In the genomic region with DNA sequence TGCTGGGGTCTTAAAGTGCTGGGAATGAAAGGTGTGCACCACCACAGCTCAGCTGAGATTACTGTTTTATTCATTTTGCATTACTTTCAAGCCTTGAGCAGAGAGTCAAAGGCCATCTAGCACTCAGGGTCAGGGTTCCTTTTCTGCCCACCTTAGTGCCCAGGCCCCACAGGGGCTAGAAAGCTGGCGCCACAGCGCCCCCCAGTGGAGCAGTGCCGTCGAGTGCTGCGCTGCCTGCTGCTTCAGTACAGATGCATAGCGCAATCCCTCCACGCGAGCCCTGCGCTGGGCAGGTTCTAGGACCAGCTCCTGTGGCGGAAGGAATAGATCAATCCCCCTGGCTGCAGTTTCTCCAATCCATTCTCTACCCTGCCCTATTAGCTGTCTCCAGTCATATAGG, we compare ENCODE assay signal across 8 mouse cellular contexts. TPM values are rescaled to one million over a fixed set of nuclear protein-coding genes. Genes with fewer than 3 reads are reported as not detected.
DNase-seq lines count a peak whose midpoint lies in the region; ATAC-seq lines count a peak whose summit lies in the region.

No protein-coding gene starts in this region.

- H3K9ac ChIP-seq in embryonic facial prominence, embryonic 15.5 days, result no peak overlapping the region
- no peak overlapping the region for H3K9ac ChIP-seq in stomach, embryonic 16.5 days (ENCODE audit: low read length)

- intact Hi-C loops in left cerebral cortex, postnatal 4 days (cut with DNase I), result no loop called here

- peak; percentile 75 for DNase-seq in left cerebral cortex, postnatal 4 days
- DNase-seq in left cerebral cortex, adult 8-10 months (ENCODE audit: low spot score in 2 of 2), result no peak
- DNase-seq in T-cell, adult 2 months (ENCODE audit: low spot score), result peak; percentile 44
- DNase-seq in hindlimb bud, embryonic 11.5 days (ENCODE audit: extremely low spot score, low read depth, low spot score), result peak; percentile 63
- peak; percentile 76 for DNase-seq in lung, postnatal 14 days
- no peak for DNase-seq in urinary bladder, postnatal 36 days (ENCODE audit: low spot score in 2 of 2)

- peaks cover 43% of the 10 kb centered on the region for H3K27me3 ChIP-seq in embryonic facial prominence, embryonic 15.5 days
- peaks cover 16% of the 10 kb centered on the region for H3K27me3 ChIP-seq in stomach, embryonic 16.5 days (ENCODE audit: control insufficient read depth, insufficient read depth, low read length)

- H3K4me3 ChIP-seq in embryonic facial prominence, embryonic 15.5 days (replicated peaks), result peak overlapping the region; percentile 12; the same call in 1 of the 2 replicates
- H3K4me3 ChIP-seq in stomach, embryonic 16.5 days (replicated peaks; ENCODE audit: low read length), result no peak overlapping the region

- H3K4me1 ChIP-seq in embryonic facial prominence, embryonic 15.5 days, result peaks cover 10% of the 10 kb centered on the region; the same call in 1 of the 2 replicates
- no peaks in the 10 kb centered on the region for H3K4me1 ChIP-seq in stomach, embryonic 16.5 days (ENCODE audit: control insufficient read depth, insufficient read depth, low read length)

- H3K9me3 ChIP-seq in embryonic facial prominence, embryonic 15.5 days (replicated peaks), result no peaks in the 10 kb centered on the region
- no peaks in the 10 kb centered on the region for H3K9me3 ChIP-seq in stomach, embryonic 16.5 days (replicated peaks; ENCODE audit: control insufficient read depth, low read length)

- WGBS in embryonic facial prominence, embryonic 15.5 days, result 15% methylated on average over 10 of the region's 10 CpGs
- WGBS in stomach, embryonic 16.5 days, result 27% methylated on average over 10 of the region's 10 CpGs

- 0 out of 2 replicates have a peak, but pooled peaks cover 3% of the 10 kb centered on the region for H3K36me3 ChIP-seq in embryonic facial prominence, embryonic 15.5 days
- no peaks in the 10 kb centered on the region for H3K36me3 ChIP-seq in stomach, embryonic 16.5 days (ENCODE audit: control insufficient read depth, insufficient read depth, low read length)

- no peak overlapping the region for H3K27ac ChIP-seq in embryonic facial prominence, embryonic 15.5 days (replicated peaks)
- H3K27ac ChIP-seq in stomach, embryonic 16.5 days (ENCODE audit: low read length), result no peak overlapping the region

- H3K4me2 ChIP-seq in embryonic facial prominence, embryonic 15.5 days (replicated peaks), result peak overlapping the region; percentile 32
- peak overlapping the region; percentile 10; the same call in 1 of the 2 replicates for H3K4me2 ChIP-seq in stomach, embryonic 16.5 days (ENCODE audit: low read depth, low read length)

- no peak for ATAC-seq in embryonic facial prominence, embryonic 15.5 days (ENCODE audit: insufficient number of reproducible peaks, low FRiP score, low TSS enrichment, low read depth)
- ATAC-seq in stomach, embryonic 16.5 days (ENCODE audit: insufficient read depth, low FRiP score), result no peak

RNA-seq across cellular contexts. Expression of a gene that starts 6.9 kb away (rescaled TPM):
- total RNA-seq in left cerebral cortex, postnatal 4 days (2021), result 1 to 10 TPM; 5.9 to 8.6 TPM
- total RNA-seq in left cerebral cortex, adult 8-10 months (2022), result 1 to 10 TPM; 1.4 to 2.9 (median 2.6) TPM
- 51.4 and 51.7 TPM in 2 replicates for polyA plus RNA-seq in embryonic facial prominence, embryonic 15.5 days (2015; fragmentation: Nextera tagmentation; extraction: Ambion mirVana)
- polyA plus RNA-seq in stomach, embryonic 16.5 days (2015; fragmentation: Nextera tagmentation; extraction: Ambion mirVana), result 27.2 and 27.6 TPM in 2 replicates

RNA-seq across cellular contexts. Expression of a gene that starts 22.8 kb away (rescaled TPM):
- 10 to 100 TPM; 13.0 to 14.6 TPM for total RNA-seq in left cerebral cortex, postnatal 4 days (2021)
- 10 to 100 TPM; 11.9 to 14.6 (median 12.6) TPM for total RNA-seq in left cerebral cortex, adult 8-10 months (2022)
- polyA plus RNA-seq in embryonic facial prominence, embryonic 15.5 days (2015; fragmentation: Nextera tagmentation; extraction: Ambion mirVana), result 4.9 and 6.7 TPM in 2 replicates
- polyA plus RNA-seq in stomach, embryonic 16.5 days (2015; fragmentation: Nextera tagmentation; extraction: Ambion mirVana), result 10.9 and 12.1 TPM in 2 replicates

RNA-seq across cellular contexts. Expression of a gene that starts 25.1 kb away (rescaled TPM):
- total RNA-seq in left cerebral cortex, postnatal 4 days (2021), result 10 to 100 TPM; 43.1 to 46.6 TPM
- total RNA-seq in left cerebral cortex, adult 8-10 months (2022), result 10 to 100 TPM; 69.7 to 73.5 (median 72.6) TPM
- 131 and 139 TPM in 2 replicates for polyA plus RNA-seq in embryonic facial prominence, embryonic 15.5 days (2015; fragmentation: Nextera tagmentation; extraction: Ambion mirVana)
- polyA plus RNA-seq in stomach, embryonic 16.5 days (2015; fragmentation: Nextera tagmentation; extraction: Ambion mirVana), result 148 and 153 TPM in 2 replicates

Comparison
In these comparisons a context has a peak if more than half of its experiments do, and no peak if none do; other contexts are left out.
1. DNase-seq: peak in left cerebral cortex, postnatal 4 days (single experiment), T-cell, adult 2 months (single experiment), hindlimb bud, embryonic 11.5 days (single experiment) and lung, postnatal 14 days (single experiment); none in left cerebral cortex, adult 8-10 months (0 of 2) and urinary bladder, postnatal 36 days (0 of 2).